ENCODE assay signal across 9 mouse cellular contexts in genomic region chr3:69599166-69599500, GRCm38 (mm10). TPM values are rescaled to one million over a fixed set of nuclear protein-coding genes. Genes with fewer than 3 reads are reported as not detected.
A peak's percentile ranks its signal among the peaks of the same experiment; 100 is the strongest.
DNase-seq lines count a peak whose midpoint lies in the region; ATAC-seq and TF ChIP-seq lines count a peak whose summit lies in the region.
"Had no signal": no experiment of that assay in that cellular context is flagged by ENCODE, and none has a peak within 500 bp of the region (broad histone marks: within the 10 kb centered on the region; RNA-seq: fewer than 3 reads in every experiment).

No protein-coding gene starts in this region.

- H3K27me3 ChIP-seq in heart, adult 2 months (ENCODE audit: control insufficient read depth, insufficient read depth, low read length): peaks cover 2% of the 10 kb centered on the region; the same call in 1 of the 2 replicates
- H3K27me3 ChIP-seq in forebrain, embryonic 14.5 days (replicated peaks; ENCODE audit: control insufficient read depth, insufficient read depth, low read length): no peaks in the 10 kb centered on the region
- H3K27me3 ChIP-seq in liver, embryonic 12.5 days (replicated peaks): peaks cover 41% of the 10 kb centered on the region

- intact Hi-C loops in heart, adult 2 months (cut with DNase I): loop anchor here (2.0 kb wide), 1 partner anchor 62 kb away; no protein-coding TSS in a partner anchor
- intact Hi-C loops in heart, postnatal 10 days (cut with DNase I): loop anchor here (2.0 to 5.0 kb wide), 2 partner anchors 104 to 123 kb away; partner anchors contain the start of gene Nmd3

- H3K27ac ChIP-seq in heart, adult 2 months: no peak overlapping the region; the same call in none of the 2 replicates
- H3K27ac ChIP-seq in forebrain, embryonic 14.5 days (ENCODE audit: low read depth, low read length): peak overlapping the region; percentile 76; the same call in 1 of the 2 replicates
- H3K27ac ChIP-seq in liver, embryonic 12.5 days: no peak overlapping the region
- H3K27ac ChIP-seq in olfactory bulb, adult 2 months (ENCODE audit: insufficient read depth, low read depth, low read length): peak overlapping the region; percentile 54

- no peak overlapping the region for H3K9ac ChIP-seq in heart, adult 2 months (ENCODE audit: low read depth, low read length)
- H3K9ac ChIP-seq in forebrain, embryonic 14.5 days (ENCODE audit: low read length): peak overlapping the region; percentile 89
- no peak overlapping the region for H3K9ac ChIP-seq in liver, embryonic 12.5 days

- DNase-seq in heart, adult 2 months: no peak
- no peak for DNase-seq in heart, postnatal 10 days
- DNase-seq in ES-CJ7 (ENCODE audit: low read depth, low spot score): peak; percentile 31
- DNase-seq in forebrain, embryonic 14.5 days (ENCODE audit: low spot score): no peak
- no peak for DNase-seq in thymus, postnatal 25 days
- DNase-seq in layer of hippocampus, adult 8-10 months (ENCODE audit: low spot score in 2 of 2): no peak

- H3K79me2 ChIP-seq in heart, adult 2 months (replicated peaks; ENCODE audit: control insufficient read depth, insufficient read depth, low read length): no peaks in the 10 kb centered on the region

- TF ChIP-seq EP300 in heart, adult 2 months (IDR thresholded peaks at IDR 0.05; ENCODE audit: insufficient read depth, low read depth, low read length): no peak

- TF ChIP-seq CTCF in heart, adult 2 months (IDR thresholded peaks at IDR 0.05): no peak
- no peak for TF ChIP-seq CTCF in olfactory bulb, adult 2 months (IDR thresholded peaks at IDR 0.05; ENCODE audit: insufficient read depth, low read depth, low read length)

- ATAC-seq in forebrain, embryonic 14.5 days: peak; percentile 30
- 0 out of 2 replicates have a peak, but pooled peaks have one; percentile 4 for ATAC-seq in liver, embryonic 12.5 days

- H3K36me3 ChIP-seq in heart, adult 2 months (ENCODE audit: control insufficient read depth, insufficient read depth, low read length): no peaks in the 10 kb centered on the region
- H3K36me3 ChIP-seq in forebrain, embryonic 14.5 days (ENCODE audit: control insufficient read depth, insufficient read depth, low read length): no peaks in the 10 kb centered on the region
- no peaks in the 10 kb centered on the region for H3K36me3 ChIP-seq in liver, embryonic 12.5 days
- H3K36me3 ChIP-seq: G1E had no signal

- H3K4me1 ChIP-seq in heart, adult 2 months (ENCODE audit: control insufficient read depth, insufficient read depth, low read length): no peaks in the 10 kb centered on the region
- H3K4me1 ChIP-seq in forebrain, embryonic 14.5 days (ENCODE audit: control insufficient read depth, insufficient read depth, low read length): peaks cover 12% of the 10 kb centered on the region
- H3K4me1 ChIP-seq in liver, embryonic 12.5 days: no peaks in the 10 kb centered on the region
- H3K4me1 ChIP-seq in olfactory bulb, adult 2 months (ENCODE audit: control insufficient read depth, insufficient read depth, low read length): peaks cover 11% of the 10 kb centered on the region

- no peak for TF ChIP-seq POLR2A in heart, adult 2 months (IDR thresholded peaks at IDR 0.05; ENCODE audit: insufficient read depth, low read depth, low read length)
- no peak for TF ChIP-seq POLR2A in olfactory bulb, adult 2 months (IDR thresholded peaks at IDR 0.05; ENCODE audit: insufficient read depth, low read depth, low read length)

- 30% methylated on average over 5 of the region's 5 CpGs for WGBS in heart, adult 2 months
- 12% methylated on average over 5 of the region's 5 CpGs for WGBS in forebrain, embryonic 14.5 days
- WGBS in liver, embryonic 12.5 days (ENCODE audit: insufficient replicate concordance): 9% methylated on average over 5 of the region's 5 CpGs
- 8% methylated on average over 5 of the region's 5 CpGs for WGBS in olfactory bulb, adult 2 months

- peak overlapping the region; percentile 65 for H3K4me2 ChIP-seq in forebrain, embryonic 14.5 days (ENCODE audit: low read length)
- peak overlapping the region; percentile 74 for H3K4me2 ChIP-seq in liver, embryonic 12.5 days

- H3K4me3 ChIP-seq in heart, adult 2 months: peak overlapping the region; percentile 76
- peak overlapping the region; percentile 69 for H3K4me3 ChIP-seq in forebrain, embryonic 14.5 days (ENCODE audit: low read depth, low read length)
- peak overlapping the region; percentile 60 for H3K4me3 ChIP-seq in liver, embryonic 12.5 days
- peak overlapping the region; percentile 79 for H3K4me3 ChIP-seq in olfactory bulb, adult 2 months (ENCODE audit: insufficient read depth, low read depth, low read length)

- no peaks in the 10 kb centered on the region for H3K9me3 ChIP-seq in forebrain, embryonic 14.5 days (replicated peaks; ENCODE audit: control insufficient read depth, low read length)
- H3K9me3 ChIP-seq in liver, embryonic 12.5 days (replicated peaks): no peaks in the 10 kb centered on the region
- H3K9me3 ChIP-seq: G1E had no signal

RNA-seq across cellular contexts. Expression of gene B3galnt1, which starts 0.4 kb away (rescaled TPM):
- total RNA-seq in heart, adult 2 months (2021): 1 to 10 TPM; 1.6 to 2.0 TPM
- 2.3 and 2.4 TPM in 2 replicates for polyA plus RNA-seq in heart, adult 2 months (2012; rRNA removed)
- 1 to 10 TPM; 4.4 to 5.0 TPM for total RNA-seq in heart, postnatal 10 days (2021)
- polyA plus RNA-seq in forebrain, embryonic 14.5 days (2014; fragmentation: Nextera tagmentation; extraction: Ambion mirVana): 88.1 and 103 TPM in 2 replicates
- 5.1 TPM in 2 replicates for polyA plus RNA-seq in liver, embryonic 12.5 days (2016; fragmentation: Nextera tagmentation; extraction: Ambion mirVana)
- not detected in 2 replicates for polyA plus RNA-seq in olfactory bulb, adult 2 months (2012; ENCODE audit: insufficient read depth, insufficient read length, low replicate concordance, missing spikeins)
- total RNA-seq in layer of hippocampus, adult 8-10 months (2022): 10 to 100 TPM; 41.6 to 44.5 (median 42.1) TPM
- total RNA-seq: G1E had no signal
- polyA plus RNA-seq: G1E had no signal

Comparison
In these comparisons a context has a peak if more than half of its experiments do, and no peak if none do; other contexts are left out.
1. H3K27ac ChIP-seq: peak in forebrain, embryonic 14.5 days (single experiment) and olfactory bulb, adult 2 months (single experiment); none in heart, adult 2 months (single experiment) and liver, embryonic 12.5 days (single experiment).
2. Peak in every context shown above with its lines, with median percentiles within 50 percentile points of each other: H3K4me3 ChIP-seq.